Mouse (Mus musculus): ENCODE measurements around the gene Elovl4. TPM values are rescaled to one million over a fixed set of nuclear protein-coding genes. Genes with fewer than 3 reads are reported as not detected.

Elovl4 gene
- 0.36 TPM in 1 of 2 replicates, not detected in the other for polyA plus RNA-seq (2012)

DNA sequence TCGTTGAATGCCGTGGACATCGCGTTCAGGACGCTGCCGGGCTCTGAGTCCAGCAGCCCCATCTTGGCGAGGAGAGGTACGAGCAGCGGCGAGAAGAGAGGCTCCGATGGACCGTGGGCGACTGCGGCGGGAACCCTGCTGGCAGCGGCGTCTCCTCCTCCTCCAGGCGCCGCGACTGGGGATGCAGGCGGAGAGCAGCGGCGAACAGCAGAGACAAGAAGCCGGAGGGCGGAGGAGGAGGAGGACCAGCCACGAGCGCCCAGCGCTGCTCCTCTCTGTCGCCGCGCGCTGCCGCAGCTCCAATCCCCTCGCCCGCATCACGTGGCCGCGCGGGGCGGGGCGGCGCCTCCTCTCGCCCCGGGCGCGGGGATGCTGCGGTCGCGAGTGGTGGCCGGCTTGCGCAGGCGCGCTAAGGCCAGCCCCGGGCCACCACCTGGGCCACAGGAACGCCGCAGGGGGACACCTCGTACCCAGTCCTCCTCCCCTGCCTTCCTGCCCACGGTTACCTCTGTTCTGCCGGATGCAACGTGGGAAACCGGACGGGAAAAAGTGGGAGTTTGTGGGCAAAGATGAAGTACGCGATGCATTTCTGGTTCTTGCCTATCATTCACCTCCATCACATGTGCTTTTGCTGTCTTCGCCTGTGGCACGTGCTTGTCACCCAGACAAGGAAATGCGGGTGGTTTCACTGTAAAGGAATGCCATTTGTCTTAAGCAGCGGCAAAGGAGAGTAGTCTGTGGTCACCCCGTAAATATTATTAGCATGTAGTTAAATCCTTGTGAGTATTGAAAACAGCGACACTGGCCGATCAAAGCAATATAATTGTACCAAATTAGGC, at the start of gene Elovl4:
TSS of gene Elovl4 (minus strand) at position 301 of the 839 bp plus-strand sequence.

DNA sequence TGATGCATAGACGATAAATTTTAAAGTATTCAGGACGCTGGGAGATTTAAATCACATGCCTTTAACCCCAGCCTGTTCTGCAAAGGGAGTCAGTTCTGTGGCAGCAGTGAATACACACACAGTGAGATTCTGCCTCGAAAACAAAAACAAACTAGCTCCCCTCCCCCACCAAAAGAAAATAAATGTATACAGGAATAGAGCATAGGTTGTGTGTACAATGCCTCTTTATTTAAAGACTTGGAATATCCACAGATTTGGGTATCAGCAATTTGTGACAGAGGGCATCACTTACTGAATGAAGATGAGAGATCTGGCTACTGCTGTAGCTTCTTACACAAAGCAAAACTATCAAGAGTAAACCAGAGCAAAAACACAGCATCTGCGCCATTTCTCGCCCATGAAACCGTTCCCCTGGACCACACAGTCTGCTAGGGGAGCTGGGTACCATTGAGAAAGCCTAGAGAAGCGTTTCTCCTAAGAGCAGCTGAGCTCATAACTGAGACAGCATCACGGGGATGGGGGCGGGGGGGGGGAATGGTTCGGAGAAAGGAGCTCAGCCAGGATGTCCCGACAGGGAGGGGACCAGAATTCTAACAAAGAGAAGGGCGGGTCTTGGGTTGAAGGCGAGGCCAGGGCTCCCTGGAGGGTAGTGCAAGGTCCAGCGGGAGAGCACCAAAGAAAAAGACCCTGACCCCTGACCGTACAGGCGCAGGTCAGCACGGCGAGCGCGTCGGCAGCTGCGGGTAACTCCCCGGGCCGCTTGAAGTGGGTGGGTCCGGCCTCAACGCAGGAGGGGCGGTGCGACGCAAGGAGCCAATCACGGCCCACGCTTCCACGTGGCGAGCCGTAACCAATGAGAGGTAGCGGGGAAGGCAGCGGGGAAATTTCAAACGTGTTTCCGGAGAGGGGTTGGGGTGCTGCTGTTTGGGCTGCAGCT, 28.0 kb upstream of the Elovl4 start, which contains the start of gene Ttk:
TSS of gene Ttk (plus strand) at position 879 of the 937 bp plus-strand sequence.

Other genes with a start within 250 kb of the Elovl4 start
- 0.75 and 1.2 TPM in 2 replicates for gene Ttk, start 28.4 kb upstream of the Elovl4 start, polyA plus RNA-seq (2012)
- gene Bckdhb, start 118.9 kb upstream of the Elovl4 start, polyA plus RNA-seq (2012): 7.9 and 8.0 TPM in 2 replicates